Mouse (Mus musculus) CH12.LX (cell line): Measurements from ENCODE around the gene Plce1. TPM values are rescaled to one million over a fixed set of nuclear protein-coding genes. Genes with fewer than 3 reads are reported as not detected.
A peak's percentile ranks its signal among the peaks of the same experiment; 100 is the strongest.

ENCODE experiments used
- DNase-seq: peaks from one replicate; pipeline ENCODE4 v3.0.0-alpha.2; 2013; ENCODE audit errors: extremely low read depth
- H3K27ac ChIP-seq: 2 replicates; pipeline ENCODE4 v1.5.1; 2012; ENCODE audit warnings: low read depth, mild to moderate bottlenecking, control low read depth, moderate library complexity; ENCODE audit not compliant: insufficient read depth
- H3K27me3 ChIP-seq: replicated peaks from 2 replicates; pipeline ENCODE3; 2012; ENCODE audit warnings: inconsistent platforms
- H3K36me3 ChIP-seq, 2 experiments: replicated peaks in 1 of 2; 2 replicates each; pipeline versions ENCODE3 to v1.6.1; 2012; ENCODE audit warnings: inconsistent platforms in 1 of 2, low read length in 1 of 2, mild to moderate bottlenecking in 1 of 2, mixed read lengths in 1 of 2, moderate library complexity in 1 of 2; ENCODE audit not compliant: control insufficient read depth in 1 of 2, insufficient read depth in 1 of 2
- H3K4me1 ChIP-seq, 2 experiments: 2 replicates each; pipeline ENCODE4 v1.6.1; 2012; ENCODE audit warnings: inconsistent platforms in 1 of 2, moderate library complexity in 1 of 2; ENCODE audit not compliant: insufficient read depth in 2 of 2, control insufficient read depth in 1 of 2
- H3K4me2 ChIP-seq: 2 replicates; pipeline ENCODE4 v1.6.1; 2012; ENCODE audit warnings: low read depth, mild to moderate bottlenecking, control low read depth; ENCODE audit not compliant: poor library complexity, insufficient read depth, severe bottlenecking
- H3K4me3 ChIP-seq, 3 experiments: fragments of 150-350 bp in 1 of 3; sonication (generic) in 1 of 3; replicated peaks in 1 of 3; 2 replicates each; pipeline versions ENCODE3 to v1.5.1; 2011 to 2012; ENCODE audit warnings: low read depth in 2 of 3, low read length in 2 of 3, mild to moderate bottlenecking in 2 of 3, moderate library complexity in 2 of 3, control low read depth in 1 of 3, improper control_type of control experiment in 1 of 3, inconsistent platforms in 1 of 3, mixed read lengths in 1 of 3; ENCODE audit not compliant: poor library complexity in 1 of 3
- H3K79me2 ChIP-seq: replicated peaks from 2 replicates; pipeline ENCODE4 v1.6.1; 2012; ENCODE audit warnings: mild to moderate bottlenecking, moderate library complexity; ENCODE audit not compliant: control insufficient read depth, poor library complexity, insufficient read depth, severe bottlenecking; ENCODE audit errors: extremely low read depth
- H3K9ac ChIP-seq: 2 replicates; pipeline ENCODE4 v1.6.1; 2012; ENCODE audit warnings: low read depth, mild to moderate bottlenecking, control low read depth, moderate library complexity; ENCODE audit not compliant: insufficient read depth
- H3K9me3 ChIP-seq: replicated peaks from 2 replicates; pipeline ENCODE3; 2012; ENCODE audit warnings: low read length, inconsistent platforms, mixed read lengths
- BHLHE40 ChIP-seq: IDR thresholded peaks from 2 replicates; pipeline ENCODE4 v1.6.1; 2011; ENCODE audit warnings: mild to moderate bottlenecking, low read depth, low read length, improper control_type of control experiment
- CHD2 ChIP-seq: IDR thresholded peaks from 2 replicates; pipeline ENCODE4 v1.6.1; 2011; ENCODE audit warnings: low read length, improper control_type of control experiment
- CTCF ChIP-seq, 2 experiments: IDR thresholded peaks in 1 of 2; conservative IDR thresholded peaks in 1 of 2; 2 replicates each; pipeline ENCODE4 v1.5.1; 2011 to 2012; ENCODE audit warnings: low read depth in 2 of 2, low read length in 2 of 2, improper control_type of control experiment in 1 of 2, inconsistent platforms in 1 of 2, mild to moderate bottlenecking in 1 of 2, moderate library complexity in 1 of 2
- E2F4 ChIP-seq: IDR thresholded peaks from 2 replicates; pipeline ENCODE4 v1.6.1; 2011; ENCODE audit warnings: low read depth, low read length, improper control_type of control experiment; ENCODE audit not compliant: insufficient replicate concordance
- EP300 ChIP-seq: IDR thresholded peaks from 2 replicates; pipeline ENCODE4 v1.6.1; 2011; ENCODE audit warnings: low read length, improper control_type of control experiment
- GABPA ChIP-seq: IDR thresholded peaks from 2 replicates; pipeline ENCODE4 v1.6.1; 2012; ENCODE audit warnings: low read depth, low read length, improper control_type of control experiment, inconsistent platforms; ENCODE audit not compliant: insufficient replicate concordance
- IRF4 ChIP-seq: IDR thresholded peaks from 2 replicates; pipeline ENCODE4 v1.6.1; 2014; ENCODE audit warnings: low read depth, mild to moderate bottlenecking, inconsistent platforms, low read length, improper control_type of control experiment
- JUND ChIP-seq: conservative IDR thresholded peaks from 2 replicates; pipeline ENCODE4 v1.6.1; 2011; ENCODE audit warnings: low read depth, low read length, improper control_type of control experiment
- MAFK ChIP-seq: IDR thresholded peaks from 2 replicates; pipeline ENCODE4 v1.6.1; 2011; ENCODE audit warnings: low read length, improper control_type of control experiment; ENCODE audit not compliant: insufficient replicate concordance
- MAX ChIP-seq: IDR thresholded peaks from 2 replicates; pipeline ENCODE4 v1.6.1; 2011; ENCODE audit warnings: low read length, improper control_type of control experiment
- MEF2A ChIP-seq: IDR thresholded peaks from 2 replicates; pipeline ENCODE4 v1.6.1; 2014; ENCODE audit warnings: low read depth, mild to moderate bottlenecking, inconsistent platforms, low read length, improper control_type of control experiment, borderline replicate concordance
- MXI1 ChIP-seq: IDR thresholded peaks from 2 replicates; pipeline ENCODE4 v1.6.1; 2011; ENCODE audit warnings: mild to moderate bottlenecking, low read depth, low read length, improper control_type of control experiment
- MYC ChIP-seq: IDR thresholded peaks from 2 replicates; pipeline ENCODE4 v1.6.1; 2011; ENCODE audit warnings: low read depth, mild to moderate bottlenecking, improper control_type of control experiment, low read length
- NRF1 ChIP-seq: IDR thresholded peaks from 2 replicates; pipeline ENCODE4 v1.6.1; 2014; ENCODE audit warnings: low read depth, mild to moderate bottlenecking, inconsistent platforms, low read length, improper control_type of control experiment, moderate library complexity
- SIN3A ChIP-seq: IDR thresholded peaks from 2 replicates; pipeline ENCODE4 v1.6.1; 2012; ENCODE audit warnings: low read length, improper control_type of control experiment, inconsistent platforms
- TBP ChIP-seq: conservative IDR thresholded peaks from 2 replicates; pipeline ENCODE4 v1.6.1; 2011; ENCODE audit warnings: low read depth, low read length, improper control_type of control experiment
- ZKSCAN1 ChIP-seq: IDR thresholded peaks from 2 replicates; pipeline ENCODE4 v1.6.1; 2012; ENCODE audit warnings: low read depth, inconsistent platforms, low read length, improper control_type of control experiment, borderline replicate concordance
- dilution Hi-C: fragments of 300-500 bp; cut with MboI; formaldehyde crosslinking; loops from 2 replicates; pipeline ENCODE4 v1.14.3; 2020; ENCODE audit warnings: low sequenced_read_pairs; ENCODE audit not compliant: extremely low pct_unique_long_range_greater_than_20kb, extremely low pct_ligation_motif_present
- in situ Hi-C: fragments of 300-500 bp; cut with MboI; formaldehyde crosslinking; loops from 3 replicates; pipeline ENCODE4 v1.14.3; 2019; ENCODE audit warnings: low sequenced_read_pairs, low pct_ligation_motif_present, low pct_unique_long_range_greater_than_20kb, mixed read lengths
- polyA plus RNA-seq: library from polyadenylated mRNA; unstranded; fragments of >175 nt; gene quantifications from 2 replicates; pipeline ENCODE4 v1.2.1, GENCODE M21; 2012; ENCODE audit warnings: low read depth; ENCODE audit not compliant: insufficient read length
- total RNA-seq, 2 experiments: library from RNA; depleted of rRNA; stranded (reverse); fragments of 300-350 nt in 1 of 2; fragments of >200 nt in 1 of 2; gene quantifications; 2 replicates each; pipeline ENCODE4 v1.2.3; 2012 to 2014

Gene Plce1
- total and polyA plus RNA-seq, 3 experiments = under 0.01 to 0.13 (median 0.05) TPM

DNA sequence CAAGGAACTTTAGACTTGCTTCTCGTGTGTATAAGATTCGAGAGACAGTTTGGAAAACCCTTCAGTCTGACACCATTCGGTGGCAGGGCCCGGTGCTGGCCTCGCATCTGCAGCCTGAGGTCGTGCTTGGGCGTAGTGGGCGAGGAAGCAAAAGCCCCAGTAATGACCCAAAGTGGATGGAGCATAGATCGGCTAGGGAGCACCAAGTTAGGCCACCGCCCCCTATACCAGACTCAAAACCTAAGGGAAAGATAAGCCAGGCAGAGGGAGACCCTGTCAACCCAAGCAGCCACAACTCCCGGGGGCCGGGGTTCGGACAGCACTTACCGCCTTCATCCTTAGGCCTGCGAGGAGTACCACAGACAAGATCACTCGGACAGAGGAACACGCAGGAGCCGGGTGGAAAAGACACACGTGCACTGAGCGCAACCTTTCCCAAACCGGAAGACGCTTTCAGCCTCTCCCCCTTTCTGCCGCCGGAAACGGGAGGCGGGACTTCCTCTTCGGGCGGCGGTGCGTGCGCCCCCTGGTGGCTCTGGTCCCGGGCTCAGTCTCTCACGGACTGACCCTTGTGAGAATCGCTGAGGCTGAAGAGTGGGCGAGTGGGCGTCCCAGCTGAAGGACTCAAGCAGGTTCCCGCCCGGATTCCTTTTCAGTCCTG is 338.0 kb downstream of the Plce1 start, which contains the start of gene Noc3l (continued):
- TF ChIP-seq IRF4 (peak; percentile 68), BHLHE40 (peak; percentile 94), MEF2A (0 out of 2 replicates have a peak, but pooled peaks have one; percentile 45), NRF1 (no peak), MYC (peak; percentile 98), E2F4 (no peak), CTCF (conservative IDR thresholded peaks at IDR 0.05 in 1 of 2, IDR thresholded peaks at IDR 0.05 in 1 of 2; ENCODE audit: low read depth in 2 of 2, low read length in 2 of 2) (peak in 1 of 2 experiments; percentile 88; a peak in 2 of 4 replicates), MXI1 (peak; percentile 100), GABPA (no peak), TBP (peak; percentile 44; the same call in 1 of the 2 replicates), SIN3A (peak; percentile 98)
- TF ChIP-seq, all 38 proteins: peak for 19

DNA sequence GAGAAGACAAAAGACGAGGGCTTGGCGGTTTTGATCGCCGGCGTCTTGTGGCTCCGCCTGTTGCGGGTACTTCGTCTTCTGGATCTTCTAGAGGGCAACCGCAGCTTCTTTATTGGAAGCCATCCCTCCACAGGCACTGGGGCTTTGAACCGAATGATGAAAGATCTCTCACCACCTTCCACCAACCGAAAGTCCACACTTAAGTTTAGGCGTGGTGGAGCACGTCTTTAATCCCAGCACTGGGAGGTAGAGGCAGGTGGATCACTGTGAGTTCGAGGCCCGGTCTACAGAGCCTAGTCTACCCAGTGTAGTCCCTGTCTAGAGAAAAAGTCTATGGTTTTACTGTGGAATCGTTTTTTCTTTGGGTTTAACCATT is 338.5 kb downstream of the Plce1 start:
- Histone ChIP-seq H3K4me2 (peak overlapping the region; percentile 77), H3K36me3 (peaks cover 19 to 29% of the 10 kb centered on the region in 2 experiments), H3K4me3 (peak overlapping the region; percentile 66 to 78 (median 67))
- TF ChIP-seq EP300 = no peak
- TF ChIP-seq ZKSCAN1 = no peak
- no peak for TF ChIP-seq CHD2
- no peak for TF ChIP-seq IRF4
- TF ChIP-seq, all 38 proteins: peak for 0
- H3K9ac ChIP-seq = peak overlapping the region; percentile 66
- H3K27ac ChIP-seq = no peak overlapping the region
- dilution Hi-C loops = no loop called here
- no peak for DNase-seq
- no peaks in the 10 kb centered on the region for H3K9me3 ChIP-seq
- no peaks in the 10 kb centered on the region for H3K27me3 ChIP-seq
- peaks cover 20% of the 10 kb centered on the region for H3K79me2 ChIP-seq
- in situ Hi-C loops = no loop called here
- peaks cover 7 to 13% of the 10 kb centered on the region in 2 experiments; a peak in 3 of 4 replicates for H3K4me1 ChIP-seq

DNA sequence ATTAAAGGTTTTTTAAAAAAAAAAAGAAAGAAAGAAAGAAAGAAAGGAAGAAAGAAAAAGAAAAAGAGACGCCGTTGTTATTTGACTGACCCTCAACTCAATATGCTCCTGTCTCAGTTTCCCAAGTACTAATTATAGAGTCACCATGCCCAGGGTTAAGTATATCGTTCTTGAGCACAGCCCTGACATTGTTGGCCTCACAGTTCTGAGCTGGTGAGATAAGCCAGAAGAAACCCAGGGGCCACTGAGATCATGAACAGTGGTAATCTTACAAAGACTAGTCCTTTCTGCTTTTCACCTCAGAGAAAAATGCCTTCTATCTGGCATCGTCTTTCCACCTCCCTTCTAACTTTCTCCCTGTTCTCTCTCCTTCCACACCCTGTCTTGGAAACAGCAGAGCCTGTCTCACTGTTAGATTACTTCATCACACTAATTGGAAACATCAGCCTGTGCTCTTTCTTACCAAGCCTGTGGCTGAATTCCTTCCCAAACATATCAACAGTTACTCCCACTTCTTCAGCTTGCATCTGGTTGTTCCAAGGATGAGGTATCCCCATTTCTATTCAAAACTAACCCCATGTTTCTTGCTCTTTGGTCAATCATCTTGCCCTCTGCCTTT is 339.4 kb downstream of the Plce1 start:
- no peak for DNase-seq
- H3K9me3 ChIP-seq = no peaks in the 10 kb centered on the region
- peaks cover 3% of the 10 kb centered on the region for H3K27me3 ChIP-seq
- TF ChIP-seq JUND (no peak), MAFK (no peak), MAX (no peak)
- dilution Hi-C loops = no loop called here
- in situ Hi-C loops = no loop called here
- H3K4me2 ChIP-seq = no peak overlapping the region
- H3K27ac ChIP-seq = no peak overlapping the region
- peaks cover 20% of the 10 kb centered on the region for H3K79me2 ChIP-seq
- no peak overlapping the region for H3K4me3 ChIP-seq
- H3K9ac ChIP-seq = no peak overlapping the region
- peaks cover 11 to 21% of the 10 kb centered on the region in 2 experiments for H3K36me3 ChIP-seq
- peaks cover 7 to 13% of the 10 kb centered on the region in 2 experiments; a peak in 3 of 4 replicates for H3K4me1 ChIP-seq
